Mouse (Mus musculus): Measurements from ENCODE around the gene Csrnp1.

Csrnp1 gene

GRCm38 (mm10) chr9:119945173-119945900, 39.1 kb downstream of the Csrnp1 start:
- in situ Hi-C loops (cut with MboI): no loop called here

- in situ Hi-C loops (cut with MboI): no loop called here
Observed at GRCm38 (mm10) chr9:119943326-119943725, 41.1 kb downstream of the Csrnp1 start.

GRCm38 (mm10) chr9:119941861-119942260, 42.6 kb downstream of the Csrnp1 start:
- in situ Hi-C loops (cut with MboI): no loop called here

- in situ Hi-C loops (cut with MboI): no loop called here
Observed at GRCm38 (mm10) chr9:119941407-119941806, 43.1 kb downstream of the Csrnp1 start.

- in situ Hi-C loops (cut with MboI): no loop called here
Observed at GRCm38 (mm10) chr9:119939646-119940045, 44.8 kb downstream of the Csrnp1 start.

- in situ Hi-C loops (cut with MboI): no loop called here
Observed at GRCm38 (mm10) chr9:119938496-119938895, 46.0 kb downstream of the Csrnp1 start.

GRCm38 (mm10) chr9:119937005-119937773, 47.3 kb downstream of the Csrnp1 start, which contains the start of the genes Gorasp1 and Ttc21a:
Gorasp1 (minus strand) TSS chr9:119937565.
Ttc21a (plus strand) TSS chr9:119937606.
- in situ Hi-C loops (cut with MboI): no loop called here

GRCm38 (mm10) chr9:119933675-119934074, 50.8 kb downstream of the Csrnp1 start:
- in situ Hi-C loops (cut with MboI): no loop called here

GRCm38 (mm10) chr9:119932358-119932757, 52.1 kb downstream of the Csrnp1 start:
- in situ Hi-C loops (cut with MboI): no loop called here

GRCm38 (mm10) chr9:119926497-119926896, 58.0 kb downstream of the Csrnp1 start:
- in situ Hi-C loops (cut with MboI): no loop called here

- in situ Hi-C loops (cut with MboI): no loop called here
Observed at GRCm38 (mm10) chr9:119925729-119926128, 58.7 kb downstream of the Csrnp1 start.

GRCm38 (mm10) chr9:119925120-119925657, 59.3 kb downstream of the Csrnp1 start:
- in situ Hi-C loops (cut with MboI): no loop called here

- in situ Hi-C loops (cut with MboI): no loop called here
Observed at GRCm38 (mm10) chr9:119923462-119923861, 61.0 kb downstream of the Csrnp1 start.

All from mature B cell (primary cell).